Comparison of ENCODE assay signal across 11 mouse cellular contexts in genomic region chr4:118612619-118613018, GRCm38 (mm10). TPM values are rescaled to one million over a fixed set of nuclear protein-coding genes. Genes with fewer than 3 reads are reported as not detected.
DNase-seq lines count a peak whose midpoint lies in the region; ATAC-seq and TF ChIP-seq lines count a peak whose summit lies in the region.
"Had no signal": no experiment of that assay in that cellular context is flagged by ENCODE, and none has a peak within 500 bp of the region (broad histone marks: within the 10 kb centered on the region; RNA-seq: fewer than 3 reads in every experiment).

No protein-coding gene starts in this region.

- H3K4me2 ChIP-seq in midbrain, postnatal 0 days (ENCODE audit: low read depth, low read length, poor library complexity, severe bottlenecking) = no peak overlapping the region
- no peak overlapping the region for H3K4me2 ChIP-seq in midbrain, embryonic 16.5 days (ENCODE audit: low read length)
- H3K4me2 ChIP-seq in kidney, postnatal 0 days (ENCODE audit: low read length) = no peak overlapping the region
- H3K4me2 ChIP-seq: embryonic facial prominence, embryonic 12.5 days had no signal

- WGBS in midbrain, postnatal 0 days = 24% methylated on average over 11 of the region's 11 CpGs
- 24% methylated on average over 11 of the region's 11 CpGs for WGBS in midbrain, embryonic 16.5 days
- WGBS in kidney, postnatal 0 days = 27% methylated on average over 11 of the region's 11 CpGs

- ATAC-seq in midbrain, postnatal 0 days (ENCODE audit: low FRiP score) = no peak
- no peak for ATAC-seq in midbrain, embryonic 16.5 days
- no peak for ATAC-seq in kidney, postnatal 0 days (replicated peaks; ENCODE audit: low FRiP score, low read depth)

- no peaks in the 10 kb centered on the region for H3K4me1 ChIP-seq in midbrain, postnatal 0 days (ENCODE audit: insufficient read depth, low read length)
- H3K4me1 ChIP-seq in midbrain, embryonic 16.5 days (ENCODE audit: control insufficient read depth, insufficient read depth, low read length) = no peaks in the 10 kb centered on the region
- no peaks in the 10 kb centered on the region for H3K4me1 ChIP-seq in kidney, postnatal 0 days (replicated peaks; ENCODE audit: insufficient read depth, low read length)
- H3K4me1 ChIP-seq: embryonic facial prominence, embryonic 12.5 days had no signal

- no peaks in the 10 kb centered on the region for H3K27me3 ChIP-seq in midbrain, postnatal 0 days (ENCODE audit: insufficient read depth, low read length)
- H3K27me3 ChIP-seq in midbrain, embryonic 16.5 days (ENCODE audit: control insufficient read depth, insufficient read depth, low read depth, low read length) = no peaks in the 10 kb centered on the region
- H3K27me3 ChIP-seq in kidney, postnatal 0 days (ENCODE audit: insufficient read depth, low read length) = no peaks in the 10 kb centered on the region

- no peaks in the 10 kb centered on the region for H3K9me3 ChIP-seq in midbrain, postnatal 0 days (ENCODE audit: low read length)
- H3K9me3 ChIP-seq in midbrain, embryonic 16.5 days (replicated peaks; ENCODE audit: control insufficient read depth, low read length, poor library complexity, severe bottlenecking) = no peaks in the 10 kb centered on the region; the same call in 1 of the 2 replicates
- H3K9me3 ChIP-seq in kidney, postnatal 0 days (replicated peaks; ENCODE audit: low read length) = 0 out of 2 replicates have a peak, but pooled peaks cover 3% of the 10 kb centered on the region

- H3K27ac ChIP-seq in midbrain, postnatal 0 days (ENCODE audit: low read depth, low read length) = no peak overlapping the region
- H3K27ac ChIP-seq in midbrain, embryonic 16.5 days (ENCODE audit: low read length) = no peak overlapping the region
- no peak overlapping the region for H3K27ac ChIP-seq in kidney, postnatal 0 days
- H3K27ac ChIP-seq: embryonic facial prominence, embryonic 12.5 days had no signal

- TF ChIP-seq CTCF in midbrain, postnatal 0 days (IDR thresholded peaks at IDR 0.05) = peak; percentile 46
- peak; percentile 62 for TF ChIP-seq CTCF in kidney, postnatal 0 days (IDR thresholded peaks at IDR 0.05; ENCODE audit: low read depth)

- no peak overlapping the region for H3K9ac ChIP-seq in midbrain, postnatal 0 days (replicated peaks; ENCODE audit: low read length, poor library complexity, severe bottlenecking)
- no peak overlapping the region for H3K9ac ChIP-seq in midbrain, embryonic 16.5 days (ENCODE audit: low read depth, low read length)
- no peak overlapping the region for H3K9ac ChIP-seq in kidney, postnatal 0 days (ENCODE audit: low read depth, low read length)
- H3K9ac ChIP-seq: embryonic facial prominence, embryonic 12.5 days had no signal

- DNase-seq in gastrocnemius, postnatal 10 days = peak; percentile 52
- no peak for DNase-seq in gastrocnemius, postnatal 25 days
- peak; percentile 17 for DNase-seq in midbrain, postnatal 0 days (ENCODE audit: low spot score)
- peak; percentile 62 for DNase-seq in adrenal gland, postnatal 25 days
- DNase-seq in kidney, postnatal 0 days (ENCODE audit: low spot score) = peak; percentile 18
- DNase-seq in retina, embryonic 14.5 days (ENCODE audit: low spot score) = peak; percentile 62
- DNase-seq in MN1 (ENCODE audit: low spot score) = no peak

- H3K4me3 ChIP-seq in midbrain, postnatal 0 days (ENCODE audit: low read depth, low read length) = no peak overlapping the region
- no peak overlapping the region for H3K4me3 ChIP-seq in midbrain, embryonic 16.5 days (ENCODE audit: low read depth, low read length)
- no peak overlapping the region for H3K4me3 ChIP-seq in kidney, postnatal 0 days (replicated peaks; ENCODE audit: low read depth, low read length)
- H3K4me3 ChIP-seq: embryonic facial prominence, embryonic 12.5 days had no signal

- H3K36me3 ChIP-seq in midbrain, postnatal 0 days (ENCODE audit: insufficient read depth, low read length) = no peaks in the 10 kb centered on the region
- H3K36me3 ChIP-seq in midbrain, embryonic 16.5 days (ENCODE audit: control insufficient read depth, insufficient read depth, low read length) = no peaks in the 10 kb centered on the region
- no peaks in the 10 kb centered on the region for H3K36me3 ChIP-seq in kidney, postnatal 0 days (ENCODE audit: insufficient read depth, low read length)
- H3K36me3 ChIP-seq: embryonic facial prominence, embryonic 12.5 days had no signal

RNA-seq across cellular contexts. Expression of gene Cfap57, which starts 8.0 kb away (rescaled TPM):
- not detected for total RNA-seq in gastrocnemius, postnatal 10 days (2021)
- total RNA-seq in gastrocnemius, postnatal 25 days (2021) = not detected
- 0.82 and 1.1 TPM in 2 replicates for total RNA-seq in midbrain, postnatal 0 days (2014; rRNA removed)
- 1.4 TPM in 2 replicates for polyA plus RNA-seq in midbrain, postnatal 0 days (2015; fragmentation: Nextera tagmentation; extraction: Ambion mirVana)
- 2.0 and 2.5 TPM in 2 replicates for polyA plus RNA-seq in midbrain, embryonic 16.5 days (2015; fragmentation: Nextera tagmentation; extraction: Ambion mirVana)
- total RNA-seq in adrenal gland, postnatal 25 days (2021) = not detected in 2 replicates
- 0.04 and 0.09 TPM in 2 replicates for polyA plus RNA-seq in kidney, postnatal 0 days (2015; fragmentation: Nextera tagmentation; extraction: Ambion mirVana)

RNA-seq across cellular contexts. Expression of gene Ebna1bp2, which starts 8.0 kb away (rescaled TPM):
- 10 to 100 TPM; 43.3 to 47.1 TPM for total RNA-seq in gastrocnemius, postnatal 10 days (2021)
- total RNA-seq in gastrocnemius, postnatal 25 days (2021) = 10 to 100 TPM; 25.1 to 26.9 TPM
- total RNA-seq in midbrain, postnatal 0 days (2014; rRNA removed) = 29.4 and 40.7 TPM in 2 replicates
- 76.7 and 83.8 TPM in 2 replicates for polyA plus RNA-seq in midbrain, postnatal 0 days (2015; fragmentation: Nextera tagmentation; extraction: Ambion mirVana)
- polyA plus RNA-seq in midbrain, embryonic 16.5 days (2015; fragmentation: Nextera tagmentation; extraction: Ambion mirVana) = 84.8 and 98.6 TPM in 2 replicates
- 67.7 and 74.7 TPM in 2 replicates for total RNA-seq in adrenal gland, postnatal 25 days (2021)
- polyA plus RNA-seq in kidney, postnatal 0 days (2015; fragmentation: Nextera tagmentation; extraction: Ambion mirVana) = 139 and 150 TPM in 2 replicates

RNA-seq across cellular contexts. Expression of gene Olfr62, which starts 46.1 kb away (rescaled TPM):
- not detected for total RNA-seq in gastrocnemius, postnatal 10 days (2021)
- not detected for total RNA-seq in gastrocnemius, postnatal 25 days (2021)
- not detected in 2 replicates for total RNA-seq in midbrain, postnatal 0 days (2014; rRNA removed)
- not detected in 2 replicates for polyA plus RNA-seq in midbrain, postnatal 0 days (2015; fragmentation: Nextera tagmentation; extraction: Ambion mirVana)
- not detected in 2 replicates for polyA plus RNA-seq in midbrain, embryonic 16.5 days (2015; fragmentation: Nextera tagmentation; extraction: Ambion mirVana)
- total RNA-seq in adrenal gland, postnatal 25 days (2021) = not detected in 2 replicates
- not detected in 2 replicates for polyA plus RNA-seq in kidney, postnatal 0 days (2015; fragmentation: Nextera tagmentation; extraction: Ambion mirVana)
- polyA plus RNA-seq: embryonic facial prominence, embryonic 12.5 days; limb, embryonic 14.5 days; stomach, embryonic 14.5 days had no signal

Comparison
In these comparisons a context has a peak if more than half of its experiments do, and no peak if none do; other contexts are left out.
1. DNase-seq: peak in gastrocnemius, postnatal 10 days (single experiment), midbrain, postnatal 0 days (single experiment), adrenal gland, postnatal 25 days (single experiment), kidney, postnatal 0 days (single experiment) and retina, embryonic 14.5 days (single experiment); none in gastrocnemius, postnatal 25 days (single experiment) and MN1 (single experiment).